In the genomic region with DNA sequence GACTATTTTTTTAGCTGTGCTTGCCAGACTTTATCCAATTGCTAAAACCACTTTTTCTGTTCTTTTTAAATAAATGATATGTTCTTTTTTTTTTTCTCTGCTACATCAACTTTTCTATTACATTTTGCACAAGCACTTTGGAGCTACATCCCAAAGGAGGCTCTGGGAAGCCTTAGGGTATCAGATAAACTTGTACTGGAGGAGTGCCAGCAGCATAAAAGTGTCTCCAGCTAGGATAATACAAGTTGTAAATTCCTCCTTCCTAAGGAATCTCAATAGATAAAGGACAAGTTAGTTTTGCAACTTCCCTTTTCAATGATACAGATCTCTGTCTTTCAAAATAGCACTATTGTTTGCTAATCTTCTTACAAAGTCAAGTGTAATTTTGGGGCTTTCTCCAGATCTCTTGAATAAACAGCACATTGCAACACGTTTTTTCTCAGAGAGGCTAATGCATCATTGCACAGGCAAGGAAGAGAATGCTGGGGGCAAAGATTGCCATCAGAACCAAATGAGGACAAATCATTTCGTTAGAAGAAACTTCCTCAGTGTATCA, we compare ENCODE assay signal across 29 mouse cellular contexts. TPM values are rescaled to one million over a fixed set of nuclear protein-coding genes. Genes with fewer than 3 reads are reported as not detected.
DNase-seq lines count a peak whose midpoint lies in the region; ATAC-seq and TF ChIP-seq lines count a peak whose summit lies in the region.
"Had no signal": no experiment of that assay in that cellular context is flagged by ENCODE, and none has a peak within 500 bp of the region (broad histone marks: within the 10 kb centered on the region; RNA-seq: fewer than 3 reads in every experiment).

No protein-coding gene starts in this region.

- no peak for TF ChIP-seq EP300 in heart, adult 2 months (IDR thresholded peaks at IDR 0.05; ENCODE audit: insufficient read depth, low read depth, low read length)

- intact Hi-C loops in heart, adult 2 months (cut with DNase I) = no loop called here

- TF ChIP-seq POLR2A in lung, adult 2 months (IDR thresholded peaks at IDR 0.05; ENCODE audit: borderline replicate concordance, extremely low read depth, low read depth, low read length) = no peak
- TF ChIP-seq POLR2A in heart, adult 2 months (IDR thresholded peaks at IDR 0.05; ENCODE audit: insufficient read depth, low read depth, low read length) = no peak

- no peak for ATAC-seq in lung, embryonic 14.5 days (ENCODE audit: insufficient read depth)
- peak; percentile 78 for ATAC-seq in megakaryocyte, adult 5-6 weeks (ENCODE audit: poor library complexity, severe bottlenecking)
- ATAC-seq: activated CD4-positive, CD25-positive, alpha-beta regulatory T cell, adult 4 months; hindbrain, embryonic 16.5 days; intestine, embryonic 15.5 days had no signal

- no peaks in the 10 kb centered on the region for H3K79me2 ChIP-seq in heart, adult 2 months (replicated peaks; ENCODE audit: control insufficient read depth, insufficient read depth, low read length)

- H3K27ac ChIP-seq in lung, embryonic 14.5 days (ENCODE audit: low read depth) = no peak overlapping the region
- H3K27ac ChIP-seq in heart, adult 2 months = no peak overlapping the region
- H3K27ac ChIP-seq: hindbrain, embryonic 10.5 days; intestine, embryonic 15.5 days; left cerebral cortex, adult 2 months; limb, embryonic 10.5 days; liver, embryonic 15.5 days; macrophage; midbrain, embryonic 12.5 days had no signal

- peak; percentile 25 for DNase-seq in lung, embryonic 14.5 days
- DNase-seq in lung, adult 2 months = no peak
- peak; percentile 61 for DNase-seq in NIH3T3 (ENCODE audit: low read depth)
- DNase-seq in gonadal fat pad, adult 2 months (ENCODE audit: low read depth) = peak; percentile 26
- DNase-seq in heart, adult 2 months = no peak
- DNase-seq in thymus, postnatal 0 days (ENCODE audit: low spot score) = no peak
- DNase-seq in left cerebral cortex, adult 9 months (ENCODE audit: low spot score in 2 of 2) = no peak
- DNase-seq: adrenal gland, postnatal 10 days; B cell, adult 2 months; cerebellum, adult 2 months; cerebellum, postnatal 25 days; gastrocnemius, postnatal 36 days; heart, postnatal 10 days; kidney, adult 8-10 months; layer of hippocampus, adult 9-11 months; liver had no signal

- WGBS in lung, embryonic 14.5 days = 25% methylated on average over 2 of the region's 2 CpGs
- 10% methylated on average over 2 of the region's 2 CpGs for WGBS in lung, adult 2 months
- 12% methylated on average over 2 of the region's 2 CpGs for WGBS in heart, adult 2 months

- no peaks in the 10 kb centered on the region for H3K9me3 ChIP-seq in lung, embryonic 14.5 days (ENCODE audit: low read depth, low read length)
- H3K9me3 ChIP-seq: heart, embryonic 12.5 days; hindbrain, embryonic 10.5 days; intestine, embryonic 15.5 days; limb, embryonic 10.5 days; liver, embryonic 15.5 days; midbrain, embryonic 12.5 days had no signal

- H3K9ac ChIP-seq in lung, embryonic 14.5 days = no peak overlapping the region
- H3K9ac ChIP-seq in heart, adult 2 months (ENCODE audit: low read depth, low read length) = no peak overlapping the region
- H3K9ac ChIP-seq: heart, embryonic 12.5 days; intestine, embryonic 15.5 days; liver, embryonic 15.5 days; midbrain, embryonic 12.5 days had no signal

- H3K27me3 ChIP-seq in lung, embryonic 14.5 days (ENCODE audit: insufficient read depth, low read length) = no peaks in the 10 kb centered on the region
- no peaks in the 10 kb centered on the region for H3K27me3 ChIP-seq in heart, adult 2 months (ENCODE audit: control insufficient read depth, insufficient read depth, low read length)
- H3K27me3 ChIP-seq: CH12.LX; heart, embryonic 12.5 days; intestine, embryonic 15.5 days; liver, embryonic 15.5 days; midbrain, embryonic 12.5 days had no signal

- no peaks in the 10 kb centered on the region for H3K4me1 ChIP-seq in lung, embryonic 14.5 days (ENCODE audit: insufficient read depth)
- peaks cover 2% of the 10 kb centered on the region; the same call in 1 of the 2 replicates for H3K4me1 ChIP-seq in lung, adult 2 months (ENCODE audit: control insufficient read depth, insufficient read depth, low read length)
- H3K4me1 ChIP-seq in heart, adult 2 months (ENCODE audit: control insufficient read depth, insufficient read depth, low read length) = no peaks in the 10 kb centered on the region
- H3K4me1 ChIP-seq: heart, embryonic 12.5 days; hindbrain, embryonic 10.5 days; intestine, embryonic 15.5 days; limb, embryonic 10.5 days; liver, embryonic 15.5 days; midbrain, embryonic 12.5 days had no signal

- H3K4me3 ChIP-seq in lung, embryonic 14.5 days (ENCODE audit: low read depth, low read length) = no peak overlapping the region
- H3K4me3 ChIP-seq in lung, adult 2 months (replicated peaks; ENCODE audit: extremely low read depth, low read depth, low read length) = no peak overlapping the region
- no peak overlapping the region for H3K4me3 ChIP-seq in heart, adult 2 months
- H3K4me3 ChIP-seq: heart, embryonic 12.5 days; hindbrain, embryonic 10.5 days; intestine, embryonic 15.5 days; left cerebral cortex, adult 2 months; limb, embryonic 10.5 days; liver, embryonic 15.5 days; midbrain, embryonic 12.5 days had no signal

- TF ChIP-seq CTCF in lung, embryonic 14.5 days (IDR thresholded peaks at IDR 0.05; ENCODE audit: low read depth) = no peak
- no peak for TF ChIP-seq CTCF in lung, adult 2 months (IDR thresholded peaks at IDR 0.05; ENCODE audit: insufficient read depth, low read length)
- no peak for TF ChIP-seq CTCF in heart, adult 2 months (IDR thresholded peaks at IDR 0.05)

- H3K4me2 ChIP-seq in lung, embryonic 14.5 days = no peak overlapping the region
- H3K4me2 ChIP-seq: heart, embryonic 12.5 days; intestine, embryonic 15.5 days; liver, embryonic 15.5 days; midbrain, embryonic 12.5 days had no signal

- H3K36me3 ChIP-seq in lung, embryonic 14.5 days (ENCODE audit: insufficient read depth) = no peaks in the 10 kb centered on the region
- H3K36me3 ChIP-seq in heart, adult 2 months (ENCODE audit: control insufficient read depth, insufficient read depth, low read length) = no peaks in the 10 kb centered on the region
- H3K36me3 ChIP-seq: heart, embryonic 12.5 days; hindbrain, embryonic 10.5 days; intestine, embryonic 15.5 days; limb, embryonic 10.5 days; liver, embryonic 15.5 days; midbrain, embryonic 12.5 days had no signal

RNA-seq across cellular contexts. Expression of a gene that starts 11.7 kb away (rescaled TPM):
- polyA plus RNA-seq in lung, embryonic 14.5 days (2014; fragmentation: Nextera tagmentation; extraction: Ambion mirVana) = 1.5 and 1.9 TPM in 2 replicates
- 5.4 and 7.0 TPM in 2 replicates for polyA plus RNA-seq in lung, adult 2 months (2012; rRNA removed)
- polyA plus RNA-seq in gonadal fat pad, adult 2 months (2012; rRNA removed) = 2.1 and 2.2 TPM in 2 replicates
- 19.1 and 19.2 TPM in 2 replicates for total RNA-seq in megakaryocyte, adult 5-6 weeks (2015)
- 23.8 and 26.5 TPM in 2 replicates for total RNA-seq in megakaryocyte, adult 5-6 weeks (2017)
- total RNA-seq in heart, adult 2 months (2021) = under 1 TPM; 0.52 to 0.66 TPM
- polyA plus RNA-seq in heart, adult 2 months (2012; rRNA removed) = 0.35 and 0.43 TPM in 2 replicates
- polyA plus RNA-seq in thymus, postnatal 0 days (2015; fragmentation: Nextera tagmentation; extraction: Ambion mirVana) = 0.46 and 0.68 TPM in 2 replicates
- total RNA-seq: CH12.LX, MEL had no signal

Comparison
In these comparisons a context has a peak if more than half of its experiments do, and no peak if none do; other contexts are left out.
1. DNase-seq: peak in lung, embryonic 14.5 days (single experiment), NIH3T3 (single experiment) and gonadal fat pad, adult 2 months (single experiment); none in lung, adult 2 months (single experiment), heart, adult 2 months (0 of 2), thymus, postnatal 0 days (single experiment) and left cerebral cortex, adult 9 months (0 of 2).